Mouse (Mus musculus) kidney, adult 2 months (tissue): ENCODE data around the gene Atrnl1. TPM values are rescaled to one million over a fixed set of nuclear protein-coding genes. Genes with fewer than 3 reads are reported as not detected.

ENCODE experiments used
- DNase-seq: peaks from one replicate; pipeline ENCODE4 v3.0.0; 2021
- H3K27ac ChIP-seq: fragments of 200-500 bp; 2 replicates; pipeline ENCODE4 v1.5.1; 2012; ENCODE audit warnings: low read depth, low read length, control low read depth, inconsistent platforms; ENCODE audit not compliant: insufficient read depth
- H3K27me3 ChIP-seq: fragments of 200-500 bp; replicated peaks from 2 replicates; pipeline ENCODE4 v1.6.1; 2012; ENCODE audit warnings: mild to moderate bottlenecking, moderate library complexity, low read length, inconsistent platforms; ENCODE audit not compliant: control insufficient read depth, insufficient read depth
- H3K36me3 ChIP-seq: fragments of 200-500 bp; 2 replicates; pipeline ENCODE4 v1.6.1; 2012; ENCODE audit warnings: mild to moderate bottlenecking, moderate library complexity, low read length, inconsistent platforms; ENCODE audit not compliant: control insufficient read depth, insufficient read depth
- H3K4me1 ChIP-seq: fragments of 200-500 bp; 2 replicates; pipeline ENCODE4 v1.6.1; 2011; ENCODE audit warnings: low read length; ENCODE audit not compliant: control insufficient read depth, insufficient read depth
- H3K4me3 ChIP-seq: fragments of 200-500 bp; 2 replicates; pipeline ENCODE4 v1.5.1; 2011; ENCODE audit warnings: mild to moderate bottlenecking, low read depth, low read length, control low read depth; ENCODE audit not compliant: insufficient read depth
- CTCF ChIP-seq: fragments of 200-500 bp; conservative IDR thresholded peaks from 2 replicates; pipeline ENCODE4 v1.5.1; 2011; ENCODE audit warnings: low read depth, mild to moderate bottlenecking, control low read depth, low read length, moderate library complexity, mixed read lengths; ENCODE audit not compliant: insufficient read depth, insufficient read length
- POLR2A ChIP-seq: fragments of 200-500 bp; IDR thresholded peaks from one replicate; pipeline ENCODE4 v1.6.1; 2011; ENCODE audit warnings: low read depth, low read length, control low read depth
- WGBS: fragments of 180-500 bp; shearing (Covaris S2); methylation state at CpG from one replicate; pipeline ENCODE4 v1.1.7; 2018; 5-methylcytosine and 5-hydroxymethylcytosine counted together
- polyA plus RNA-seq: library from polyadenylated mRNA; depleted of rRNA; stranded (reverse); fragments of >200 nt; gene quantifications from 2 replicates; pipeline ENCODE4 v1.2.3, GENCODE M21; 2012

Atrnl1 gene
- polyA plus RNA-seq, 1 experiment, result 13.4 TPM

DNA sequence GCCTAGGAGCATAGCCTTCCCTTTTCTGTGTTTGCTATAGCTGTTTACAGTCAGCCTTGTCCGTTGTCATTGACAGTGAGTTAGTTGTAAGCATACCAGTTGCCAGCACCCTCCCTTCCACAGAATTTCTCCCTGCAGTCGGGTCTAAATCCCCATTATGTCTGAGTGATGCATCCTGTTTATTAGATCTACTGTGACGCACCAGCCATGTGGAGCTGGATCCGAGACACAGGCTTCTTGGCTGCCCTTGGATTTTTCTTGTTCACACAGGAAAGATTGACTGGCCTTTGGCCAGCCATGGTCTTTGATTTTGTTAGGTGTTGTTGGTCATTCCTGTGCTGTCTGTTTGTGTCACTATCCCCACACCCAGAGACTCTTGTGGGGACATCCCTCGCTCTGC, 102.3 kb downstream of the Atrnl1 start:
- peak; percentile 19 for DNase-seq
- TF ChIP-seq POLR2A (no peak), CTCF (no peak)
- 0 out of 2 replicates have a peak, but pooled peaks cover 2% of the 10 kb centered on the region for H3K36me3 ChIP-seq
- H3K4me1 ChIP-seq, result no peaks in the 10 kb centered on the region
- WGBS, result 66% methylated on average over 5 of the region's 5 CpGs
- H3K27me3 ChIP-seq, result no peaks in the 10 kb centered on the region
- no peak overlapping the region for H3K27ac ChIP-seq
- H3K4me3 ChIP-seq, result no peak overlapping the region

DNA sequence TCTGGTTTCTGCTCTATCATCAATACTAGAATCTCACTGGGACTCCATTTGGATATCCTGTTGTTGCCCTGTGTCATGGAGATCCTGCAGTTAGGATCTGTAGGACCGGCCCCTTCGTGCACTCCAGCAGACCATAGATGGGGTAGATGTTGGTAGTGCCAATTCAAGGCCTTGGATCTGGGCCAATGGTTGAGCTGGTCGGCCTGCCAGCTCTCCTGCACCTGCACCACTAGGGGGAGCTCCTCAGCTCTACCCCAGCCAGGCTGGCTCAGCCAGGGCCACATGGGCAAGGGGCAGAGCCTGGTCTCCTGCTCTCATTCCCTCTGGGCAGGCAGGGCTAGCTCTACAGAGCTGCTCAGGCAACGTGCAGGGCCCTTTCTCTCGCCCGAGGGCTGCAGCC, 114.1 kb downstream of the Atrnl1 start:
- Histone ChIP-seq H3K27ac (no peak overlapping the region), H3K4me1 (no peaks in the 10 kb centered on the region), H3K27me3 (no peaks in the 10 kb centered on the region), H3K36me3 (no peaks in the 10 kb centered on the region), H3K4me3 (no peak overlapping the region)
- DNase-seq, result peak; percentile 62
- TF ChIP-seq CTCF, result peak; percentile 79
- no peak for TF ChIP-seq POLR2A
- 79% methylated on average over 6 of the region's 6 CpGs for WGBS

- H3K4me3 ChIP-seq, result no peak overlapping the region
- no peak for DNase-seq
- H3K27me3 ChIP-seq, result no peaks in the 10 kb centered on the region
- no peaks in the 10 kb centered on the region for H3K4me1 ChIP-seq
- H3K27ac ChIP-seq, result no peak overlapping the region
- WGBS, result 98% methylated on average over 2 of the region's 2 CpGs
- no peaks in the 10 kb centered on the region for H3K36me3 ChIP-seq
- TF ChIP-seq POLR2A, result no peak
- TF ChIP-seq CTCF, result no peak
Observed at GRCm38 (mm10) chr19:57725326-57725725, 114.5 kb downstream of the Atrnl1 start.

DNA sequence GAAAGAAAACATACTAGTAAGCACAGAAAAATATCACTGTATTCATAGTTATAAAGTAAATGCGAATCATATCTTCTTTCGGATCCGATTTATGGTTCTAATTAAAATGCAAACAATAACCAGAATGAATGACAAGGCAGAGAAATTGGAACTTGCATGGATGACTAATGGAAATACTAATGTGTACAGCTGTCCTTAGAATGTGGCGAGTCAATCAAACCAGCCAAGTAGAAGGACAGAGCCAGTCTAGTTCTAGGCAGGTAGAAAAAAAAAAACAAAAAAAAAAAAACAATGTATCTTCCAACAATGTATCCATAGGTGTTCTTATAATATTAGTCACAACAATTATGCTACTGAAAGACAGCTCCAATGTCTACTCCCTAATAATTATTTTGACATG, 116.2 kb downstream of the Atrnl1 start:
- Histone ChIP-seq H3K27ac (no peak overlapping the region), H3K4me1 (no peaks in the 10 kb centered on the region), H3K4me3 (no peak overlapping the region), H3K27me3 (no peaks in the 10 kb centered on the region), H3K36me3 (no peaks in the 10 kb centered on the region)
- no peak for DNase-seq
- WGBS, result 98% methylated on average over 4 of the region's 4 CpGs
- TF ChIP-seq CTCF, result no peak
- no peak for TF ChIP-seq POLR2A

- Histone ChIP-seq H3K27me3 (no peaks in the 10 kb centered on the region), H3K4me3 (no peak overlapping the region), H3K36me3 (peaks cover 2% of the 10 kb centered on the region; the same call in 1 of the 2 replicates), H3K4me1 (no peaks in the 10 kb centered on the region), H3K27ac (no peak overlapping the region)
- no peak for DNase-seq
- WGBS, result 94% methylated on average over 3 of the region's 3 CpGs
- TF ChIP-seq POLR2A (no peak), CTCF (no peak)
Observed at GRCm38 (mm10) chr19:57737475-57737874, 126.6 kb downstream of the Atrnl1 start.

- H3K4me1 ChIP-seq, result no peaks in the 10 kb centered on the region
- no peak overlapping the region for H3K27ac ChIP-seq
- TF ChIP-seq CTCF (peak; percentile 54), POLR2A (no peak)
- no peak overlapping the region for H3K4me3 ChIP-seq
- H3K27me3 ChIP-seq, result no peaks in the 10 kb centered on the region
- peak; percentile 7 for DNase-seq
- no peaks in the 10 kb centered on the region for H3K36me3 ChIP-seq
- 47% methylated on average over 9 of the region's 9 CpGs for WGBS
Observed at GRCm38 (mm10) chr19:57745579-57745978, 134.7 kb downstream of the Atrnl1 start.

- Histone ChIP-seq H3K27ac (no peak overlapping the region), H3K4me1 (no peaks in the 10 kb centered on the region), H3K36me3 (no peaks in the 10 kb centered on the region), H3K4me3 (no peak overlapping the region), H3K27me3 (no peaks in the 10 kb centered on the region)
- WGBS, result 92% methylated on average over 11 of the region's 11 CpGs
- TF ChIP-seq POLR2A (no peak), CTCF (no peak)
- DNase-seq, result no peak
Observed at GRCm38 (mm10) chr19:57746553-57746952, 135.7 kb downstream of the Atrnl1 start.

DNA sequence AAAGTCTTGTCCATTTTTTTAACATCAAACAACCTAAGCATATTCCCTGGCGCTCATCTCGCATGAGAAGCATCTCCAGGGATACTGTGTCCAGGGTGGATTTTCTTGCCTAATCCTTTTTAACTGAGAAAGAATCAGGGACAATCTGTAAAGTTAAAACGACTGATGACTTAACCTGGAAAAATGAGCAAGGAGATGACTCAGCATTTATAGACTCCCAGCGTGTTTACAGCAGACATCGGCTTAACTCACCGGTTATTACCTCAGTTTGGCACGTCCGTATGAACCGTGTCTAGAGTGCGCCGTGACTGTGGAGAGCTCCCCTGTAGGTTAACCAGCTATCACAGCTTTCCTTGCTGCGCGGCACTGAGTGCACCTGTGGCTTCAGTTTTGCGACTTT, 141.4 kb downstream of the Atrnl1 start:
- Histone ChIP-seq H3K4me3 (no peak overlapping the region), H3K27ac (no peak overlapping the region), H3K4me1 (no peaks in the 10 kb centered on the region), H3K36me3 (no peaks in the 10 kb centered on the region; the same call in 1 of the 2 replicates), H3K27me3 (no peaks in the 10 kb centered on the region)
- DNase-seq, result no peak
- whole genome bisulfite sequencing, result 94% methylated on average over 14 of the region's 14 CpGs
- TF ChIP-seq POLR2A, result no peak
- TF ChIP-seq CTCF, result no peak
